Mouse (Mus musculus): Measurements from ENCODE around the gene Pidd1.

GRCm38 (mm10) chr7:141471236-141471635 is 27.4 kb upstream of the Pidd1 start:
- TF ChIP-seq GATA1 (IDR thresholded peaks at IDR 0.05; ENCODE audit: borderline replicate concordance, low read length) (no peak), FLI1 (IDR thresholded peaks at IDR 0.05; ENCODE audit: low read length) (no peak)
